Mouse (Mus musculus): ENCODE measurements around the gene Cog1.
"Not testable (repeated sequence)": the region's sequence is repeated elsewhere in the genome, so short reads cannot be mapped to it uniquely, and the experiment has no call there.

Cog1 gene

DNA sequence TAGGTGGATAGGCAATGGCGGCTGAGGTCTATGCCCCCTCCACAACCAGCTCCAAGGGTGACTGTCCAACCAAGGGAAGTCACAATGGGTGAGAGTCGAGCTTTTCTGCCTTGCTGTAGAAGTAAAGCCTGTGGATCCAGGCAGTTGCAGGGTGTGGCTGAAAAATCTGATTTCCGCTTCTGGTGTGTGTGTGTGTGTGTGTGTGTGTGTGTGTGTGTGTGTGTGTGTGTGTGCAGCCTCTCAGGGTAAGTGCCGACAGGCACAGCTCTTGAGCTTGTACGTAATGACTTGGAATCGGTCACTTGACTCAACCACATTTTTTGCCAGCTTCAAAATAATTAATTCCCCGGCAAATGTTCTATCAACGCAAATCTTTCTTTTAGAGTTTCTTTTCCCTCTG lies 17.7 kb upstream of the Cog1 start:
- in situ Hi-C loops (cut with MboI): no loop called here

DNA sequence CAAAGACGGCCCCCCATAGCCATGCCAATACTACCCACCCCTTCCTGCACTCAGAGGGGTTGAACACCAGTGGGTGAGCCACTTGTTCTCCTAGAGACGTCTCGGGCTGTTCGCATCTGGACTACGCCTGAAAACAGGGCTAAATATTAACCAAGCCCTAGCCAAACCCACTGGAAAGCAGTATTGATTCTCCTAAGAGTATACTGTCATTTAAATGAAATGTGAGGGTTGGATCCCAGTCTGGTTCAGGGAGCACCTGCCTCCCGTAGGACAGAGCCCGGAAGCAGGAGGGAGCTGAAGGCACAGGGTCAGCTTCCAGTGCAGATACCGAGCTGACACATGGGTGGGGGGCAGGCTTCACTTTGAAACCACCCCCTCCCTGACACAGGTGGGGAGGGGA lies 17.1 kb upstream of the Cog1 start:
- in situ Hi-C loops (cut with MboI): no loop called here

DNA sequence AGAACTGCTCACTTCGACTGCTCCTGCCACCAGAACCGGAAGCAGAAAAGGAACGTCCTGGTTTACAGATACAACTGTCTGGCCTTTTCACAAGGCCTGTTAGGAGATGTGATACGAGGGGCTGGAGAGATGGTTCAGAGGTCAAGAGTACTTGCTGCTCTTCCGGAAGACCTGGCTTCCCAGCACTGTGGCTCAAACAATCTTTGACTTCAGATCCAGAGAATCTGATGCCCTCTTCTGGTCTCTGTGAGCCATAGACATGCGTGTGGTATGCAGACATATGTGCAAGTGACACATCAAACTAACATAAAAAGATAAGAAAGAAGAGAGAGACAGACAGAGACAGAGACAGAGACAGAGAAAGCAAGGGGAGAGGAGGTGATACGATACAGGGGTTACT lies 16.7 kb upstream of the Cog1 start:
- in situ Hi-C loops (cut with MboI): no loop called here

DNA sequence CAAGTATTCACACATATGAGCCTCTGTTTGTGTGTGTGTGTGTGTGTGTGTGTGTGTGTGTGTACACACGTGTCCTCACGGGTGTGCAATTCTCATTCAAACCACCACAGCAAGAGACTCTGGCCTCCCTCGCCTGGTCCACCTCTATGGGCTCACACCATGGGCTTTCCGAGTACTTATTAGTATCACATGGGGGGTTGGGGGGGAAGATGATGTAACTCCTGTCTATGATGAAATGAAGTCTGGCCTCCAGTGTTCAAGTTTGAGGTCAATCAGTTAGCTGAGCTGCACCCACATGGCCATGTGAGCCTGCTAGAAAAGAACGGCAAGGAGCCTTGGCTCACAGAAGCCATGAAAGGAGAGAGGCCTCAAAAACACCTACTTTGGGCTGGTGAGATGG lies 15.6 kb upstream of the Cog1 start:
- in situ Hi-C loops (cut with MboI): no loop called here

DNA sequence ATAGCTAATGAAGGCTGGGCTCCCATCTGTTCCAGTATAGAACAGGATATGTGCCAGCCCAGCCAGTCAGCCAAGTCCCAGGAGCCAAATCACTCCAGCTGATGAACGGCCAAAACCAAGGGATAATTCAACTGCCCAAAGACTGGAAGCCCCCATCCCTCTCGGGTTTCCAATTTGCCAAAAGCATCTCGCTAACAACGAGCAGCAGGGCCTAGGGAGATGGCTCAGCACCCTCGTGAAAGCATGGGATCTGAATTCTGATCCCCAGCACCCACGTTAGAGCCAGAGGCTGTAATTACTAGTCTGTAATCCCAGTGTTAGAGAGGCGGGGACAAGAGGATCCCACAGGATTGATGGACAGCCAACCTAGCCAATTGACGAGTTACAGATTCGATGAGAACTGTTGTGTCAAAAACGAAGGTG lies 14.3 kb upstream of the Cog1 start:
- in situ Hi-C loops (cut with MboI): no loop called here

DNA sequence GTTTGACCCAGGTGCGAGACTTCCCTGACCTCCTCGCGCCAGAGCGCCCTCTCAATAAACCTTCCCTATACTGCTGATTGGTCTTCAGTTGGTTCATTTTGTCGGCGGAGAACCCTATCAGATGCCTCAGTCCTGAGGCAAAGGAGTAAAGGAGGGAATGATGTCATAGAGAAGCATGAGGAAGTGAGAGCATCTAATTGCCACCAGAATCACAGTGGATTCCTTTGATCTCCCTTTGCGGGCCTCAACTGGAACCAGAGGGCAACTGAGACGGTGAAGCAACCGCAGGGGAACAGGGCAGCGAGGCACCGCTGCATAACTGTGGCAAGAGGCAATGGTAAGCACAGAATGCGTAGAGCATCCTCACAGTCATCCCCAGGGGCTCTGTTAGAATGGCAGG lies 10.3 kb upstream of the Cog1 start:
- in situ Hi-C loops (cut with MboI): no loop called here

GRCm38 (mm10) chr11:113645181-113645580 lies 3.8 kb upstream of the Cog1 start:
- in situ Hi-C loops (cut with MboI): no loop called here

DNA sequence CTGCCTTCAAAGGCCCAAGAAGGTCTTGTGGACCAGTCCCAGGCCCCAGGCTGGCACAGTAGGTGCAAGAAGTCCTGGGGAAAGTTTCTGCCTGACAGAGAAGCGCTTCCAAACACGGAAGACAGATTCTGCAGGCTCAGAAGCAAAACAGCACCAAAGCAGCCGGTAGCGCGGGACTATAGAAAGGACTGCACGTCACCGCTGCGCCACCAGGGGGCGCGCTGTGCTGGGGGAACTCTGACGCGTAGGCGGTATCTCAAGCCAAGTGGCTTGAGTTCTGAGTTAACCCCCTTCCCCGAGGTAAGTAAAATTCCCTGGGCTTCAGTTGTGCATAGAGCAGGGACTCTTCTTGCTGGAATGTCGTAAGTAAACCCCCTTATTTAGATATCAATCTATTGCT lies 817 bp upstream of the Cog1 start:
- in situ Hi-C loops (cut with MboI): no loop called here

DNA sequence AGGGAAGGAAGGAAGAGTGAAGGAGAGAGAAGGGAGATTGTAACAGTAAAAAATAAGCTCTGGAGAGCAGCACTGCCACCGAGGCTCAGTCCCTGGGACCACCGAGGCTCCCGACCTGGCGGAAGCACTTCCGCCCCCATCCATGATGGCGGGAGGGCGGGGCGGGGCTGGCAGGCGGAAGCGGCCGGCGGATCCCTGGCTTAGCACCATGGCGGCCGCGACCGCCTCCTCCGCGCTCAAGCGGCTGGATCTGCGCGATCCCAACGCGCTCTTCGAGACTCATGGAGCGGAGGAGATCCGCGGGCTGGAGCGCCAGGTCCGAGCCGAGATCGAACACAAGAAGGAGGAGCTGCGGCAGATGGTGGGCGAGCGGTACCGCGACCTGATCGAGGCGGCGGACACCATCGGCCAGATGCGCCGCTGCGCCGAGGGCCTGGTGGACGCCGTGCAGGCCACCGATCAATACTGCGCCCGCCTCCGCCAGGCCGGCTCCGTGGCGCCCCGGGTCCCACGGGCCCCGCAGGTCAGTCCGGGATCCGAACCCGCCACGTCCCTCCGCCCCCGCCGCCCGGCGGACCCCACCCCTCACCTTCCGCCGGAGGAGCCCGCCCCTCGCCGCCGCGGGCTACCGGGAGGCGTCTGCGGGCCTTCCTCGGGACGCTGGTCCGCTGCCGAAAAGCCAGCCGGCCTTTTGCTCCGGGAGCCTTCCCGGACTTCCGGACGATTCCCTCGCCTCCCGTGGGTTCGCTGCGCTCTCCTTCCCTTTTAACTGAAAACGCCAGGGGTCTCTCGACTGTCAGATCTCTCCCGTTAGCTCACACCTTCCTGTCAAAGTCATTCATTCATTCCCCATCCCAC lies 613 bp downstream of the Cog1 start, which contains the start of gene Slc39a11:
TSS of gene Slc39a11 (minus strand) at position 727 of the 858 bp plus-strand sequence.
- in situ Hi-C loops (cut with MboI): no loop called here

- in situ Hi-C loops (cut with MboI): no loop called here
Measured at GRCm38 (mm10) chr11:113651206-113651906, 2.4 kb downstream of the Cog1 start.

GRCm38 (mm10) chr11:113651907-113652273 lies 2.9 kb downstream of the Cog1 start:
- in situ Hi-C loops (cut with MboI): no loop called here

DNA sequence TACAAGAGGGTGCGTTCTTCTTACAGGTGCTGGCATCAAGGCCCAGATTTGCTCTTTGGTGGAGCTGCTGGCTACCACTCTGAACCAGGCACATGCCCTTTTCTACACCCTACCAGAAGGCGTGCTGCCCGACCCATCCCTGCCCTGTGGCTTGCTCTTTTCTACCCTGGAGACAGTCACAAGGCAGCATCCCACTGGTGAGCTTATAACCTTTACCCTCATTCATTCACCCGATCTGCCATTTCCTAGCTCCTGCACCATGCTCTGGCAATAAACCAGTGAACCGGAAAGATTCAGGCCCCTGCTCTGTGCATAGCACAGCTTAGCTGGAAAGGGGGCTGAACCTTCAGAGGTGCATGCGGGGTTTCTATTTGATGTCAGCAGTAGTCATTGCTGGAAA lies 3.5 kb downstream of the Cog1 start:
- in situ Hi-C loops (cut with MboI): no loop called here

GRCm38 (mm10) chr11:113654105-113654504 lies 5.1 kb downstream of the Cog1 start:
- in situ Hi-C loops (cut with MboI): no loop called here

DNA sequence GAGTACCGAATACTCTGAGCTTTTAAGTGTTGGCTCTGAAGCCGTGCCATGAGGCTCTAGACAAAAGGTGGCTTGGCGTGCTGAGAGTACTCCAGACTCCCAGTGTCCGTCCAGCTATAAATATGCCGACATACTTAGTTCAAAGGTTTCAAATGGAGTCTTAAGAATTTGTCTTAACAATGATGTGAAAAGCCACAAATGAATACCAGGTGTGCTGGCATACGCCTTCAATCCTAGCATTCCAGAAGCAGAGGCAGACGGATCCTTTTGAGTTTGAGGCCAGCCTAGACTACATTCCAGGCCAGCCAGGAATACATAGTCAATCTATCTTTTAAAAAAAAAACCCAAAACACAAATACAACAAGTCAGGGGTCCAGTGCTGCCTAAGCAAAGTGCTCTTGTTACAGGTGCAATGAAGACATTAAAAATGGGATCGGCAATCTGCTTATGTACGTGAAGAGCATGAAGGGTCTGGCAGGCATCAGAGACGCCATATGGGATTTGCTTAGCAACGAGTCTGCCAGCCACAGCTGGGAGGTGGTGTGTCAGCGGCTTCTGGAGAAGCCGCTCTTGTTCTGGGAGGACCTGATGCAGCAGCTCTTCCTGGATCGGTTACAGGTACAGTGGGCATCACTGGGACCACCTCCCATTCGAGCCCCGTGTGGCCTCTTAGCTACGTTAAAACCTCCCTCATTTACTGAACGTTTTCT lies 5.7 kb downstream of the Cog1 start:
- in situ Hi-C loops (cut with MboI): no loop called here

- in situ Hi-C loops (cut with MboI): no loop called here
Measured at GRCm38 (mm10) chr11:113656511-113656932, 7.6 kb downstream of the Cog1 start.

DNA sequence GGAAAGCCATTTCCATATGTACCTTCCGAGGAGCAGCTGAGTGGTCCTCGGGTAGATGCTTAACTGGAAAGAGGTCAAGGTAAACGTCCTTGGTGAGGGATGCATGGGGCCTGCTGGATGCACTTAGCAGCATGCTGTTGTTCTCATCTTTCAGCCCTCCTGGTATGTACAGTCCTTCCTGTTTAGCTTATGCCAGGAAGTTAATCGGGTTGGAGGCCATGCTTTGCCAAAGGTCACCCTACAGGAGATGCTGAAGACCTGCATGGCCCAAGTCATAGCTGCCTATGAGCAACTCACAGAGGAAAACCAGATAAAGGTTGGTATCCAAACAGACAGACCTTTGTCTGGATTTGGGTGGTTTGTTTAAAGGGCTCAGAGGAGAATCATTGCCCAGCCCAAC lies 8.3 kb downstream of the Cog1 start:
- in situ Hi-C loops (cut with MboI): no loop called here

DNA sequence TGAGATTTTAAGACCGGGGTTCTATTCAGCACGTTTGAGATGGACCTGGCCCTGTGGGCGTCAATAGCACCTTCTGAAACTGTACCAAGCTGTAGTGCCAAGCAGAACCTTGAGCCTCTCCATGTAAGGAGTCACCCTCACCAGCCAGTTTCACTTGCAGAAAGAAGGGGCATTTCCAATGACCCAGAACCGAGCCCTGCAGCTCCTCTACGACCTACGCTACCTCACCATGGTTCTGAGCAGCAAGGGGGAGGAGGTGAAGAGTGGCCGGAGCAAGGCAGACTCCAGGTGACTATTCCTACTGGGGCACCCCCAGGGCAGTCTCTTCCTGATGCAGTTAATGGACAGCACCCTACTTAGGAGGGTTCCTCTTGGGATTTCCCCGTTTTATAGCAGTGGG lies 9.3 kb downstream of the Cog1 start:
- in situ Hi-C loops (cut with MboI): no loop called here

- in situ Hi-C loops (cut with MboI): no loop called here
Measured at GRCm38 (mm10) chr11:113658763-113659162, 9.8 kb downstream of the Cog1 start.

DNA sequence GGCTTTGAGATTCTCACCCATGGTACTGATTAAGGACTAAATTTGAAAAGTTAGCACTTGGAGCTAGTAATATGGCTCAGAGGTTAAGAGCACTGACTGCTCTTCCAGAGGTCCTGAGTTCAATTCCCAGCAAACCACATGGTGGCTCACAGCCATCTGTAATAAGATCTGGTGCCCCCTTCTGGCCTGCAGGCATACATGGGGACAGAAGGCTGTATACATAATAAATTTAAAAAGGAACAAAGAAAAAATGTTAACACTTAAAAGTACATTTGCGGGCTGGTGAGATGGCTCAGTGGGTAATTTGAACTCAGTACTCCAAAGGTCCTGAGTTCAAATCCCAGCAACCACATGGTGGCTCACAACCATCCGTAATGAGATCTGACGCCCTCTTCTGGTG lies 11.2 kb downstream of the Cog1 start:
- in situ Hi-C loops (cut with MboI): not testable (repeated sequence)

- in situ Hi-C loops (cut with MboI): no loop called here
Measured at GRCm38 (mm10) chr11:113660940-113661339, 12.0 kb downstream of the Cog1 start.

DNA sequence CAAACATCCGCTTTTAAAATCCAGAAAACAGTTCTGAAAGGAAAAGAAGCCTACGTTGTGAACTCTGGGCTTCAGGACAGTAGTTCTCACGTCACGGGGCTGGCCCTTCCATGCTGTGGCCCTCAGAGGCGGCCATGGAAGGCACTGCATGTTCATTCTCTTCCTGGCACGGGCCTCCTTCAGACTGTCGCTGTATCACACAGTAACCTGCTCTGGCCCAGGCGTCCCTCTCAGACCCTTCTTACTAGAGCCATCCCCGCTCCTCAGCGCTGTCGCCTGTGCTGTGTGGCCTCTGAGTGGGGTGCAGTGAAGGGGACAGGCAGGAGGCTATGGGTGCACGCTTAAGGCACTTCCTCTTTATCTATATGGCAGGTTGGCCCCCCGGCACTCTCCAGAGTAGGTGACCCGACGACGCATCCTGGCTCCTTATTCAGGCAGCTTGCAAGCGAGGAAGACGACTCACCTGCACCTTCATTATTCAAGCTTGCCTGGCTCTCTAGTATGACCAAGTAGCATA lies 12.9 kb downstream of the Cog1 start:
- in situ Hi-C loops (cut with MboI): no loop called here

- in situ Hi-C loops (cut with MboI): no loop called here
Measured at GRCm38 (mm10) chr11:113664279-113664678, 15.3 kb downstream of the Cog1 start.

Measured in mature B cell (primary cell).